Mouse (Mus musculus) spleen, postnatal 4 days (tissue): ENCODE measurements at regions not wholly inside any gene's neighbourhood (a gene's known extent, or its start where the extent isn't known, plus 50 kb on each side); places are given as distances from the start of the nearest gene placed in this dataset.

Source experiments
- DNase-seq, 2 experiments: peaks; one replicate each; pipeline ENCODE4 v3.0.0; 2022; ENCODE audit warnings: low spot score in 2 of 2

DNA sequence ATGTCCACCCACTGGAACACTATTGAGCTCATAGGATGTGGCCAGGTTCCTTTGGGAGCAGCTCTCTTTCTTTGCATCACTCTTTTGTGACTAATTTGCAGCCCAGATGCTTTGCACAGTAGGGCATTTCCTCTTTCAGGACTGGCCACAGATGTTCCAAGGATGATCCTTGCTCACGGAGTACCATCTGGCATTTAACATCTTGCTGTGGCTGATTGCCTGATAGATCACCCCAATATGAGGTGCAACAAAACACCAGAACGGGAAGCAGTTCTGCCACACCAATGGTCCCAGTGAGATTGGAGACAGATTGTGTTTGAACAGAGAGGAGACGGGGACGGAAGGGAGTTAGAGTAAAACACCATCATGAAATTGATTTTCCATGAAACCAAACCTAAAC, 423.0 kb downstream of the Rwdd3 start:
- no peak for DNase-seq

DNA sequence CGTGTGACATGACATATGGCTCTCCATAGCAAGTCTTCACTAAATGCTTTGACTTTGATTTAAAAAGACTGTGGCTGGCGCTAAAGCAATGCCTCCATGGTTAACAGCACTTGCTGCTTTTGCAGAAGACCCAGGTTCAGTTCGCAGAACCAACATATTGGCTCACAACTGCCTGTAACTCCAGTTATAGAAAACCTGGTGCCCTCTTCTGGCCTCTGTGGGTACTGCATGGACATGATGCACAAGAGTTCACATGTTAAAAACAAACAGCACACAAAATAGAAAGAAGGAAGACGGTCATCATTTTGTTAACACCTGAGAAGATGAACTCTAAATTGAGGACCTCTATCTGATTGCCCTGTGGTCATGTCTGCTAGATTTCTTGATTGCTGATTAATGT, 423.8 kb downstream of the Rwdd3 start:
- no peak for DNase-seq

- DNase-seq = no peak
Measured at GRCm38 (mm10) chr3:120733332-120733731, 438.2 kb downstream of the Rwdd3 start.

GRCm38 (mm10) chr3:120732391-120732790, 439.1 kb downstream of the Rwdd3 start:
- DNase-seq = no peak

GRCm38 (mm10) chr3:120731287-120731686, 440.2 kb downstream of the Rwdd3 start:
- no peak for DNase-seq

GRCm38 (mm10) chr3:120730225-120730624, 441.3 kb downstream of the Rwdd3 start:
- no peak for DNase-seq

- no peak for DNase-seq
Measured at GRCm38 (mm10) chr3:120729671-120730070, 441.8 kb downstream of the Rwdd3 start.

DNA sequence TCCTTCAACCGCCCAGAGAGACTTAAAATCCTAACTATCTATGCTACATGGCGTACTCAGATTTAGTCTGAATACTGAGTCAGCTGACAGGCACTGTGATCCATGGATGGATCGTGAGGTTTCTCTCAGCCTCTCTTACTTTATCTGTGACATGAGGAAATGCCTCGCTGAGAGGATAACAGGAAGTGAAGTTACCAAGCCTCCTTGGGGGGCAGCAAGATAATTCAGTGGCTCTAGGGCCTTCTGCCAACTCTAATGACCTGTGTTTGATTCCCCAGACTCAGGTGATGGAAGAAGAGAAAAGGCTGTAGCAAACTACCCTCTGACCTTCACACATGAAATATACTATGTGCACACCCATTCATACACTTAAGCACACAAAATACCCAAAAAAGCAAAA, 486.3 kb downstream of the Rwdd3 start:
- DNase-seq = no peak

DNA sequence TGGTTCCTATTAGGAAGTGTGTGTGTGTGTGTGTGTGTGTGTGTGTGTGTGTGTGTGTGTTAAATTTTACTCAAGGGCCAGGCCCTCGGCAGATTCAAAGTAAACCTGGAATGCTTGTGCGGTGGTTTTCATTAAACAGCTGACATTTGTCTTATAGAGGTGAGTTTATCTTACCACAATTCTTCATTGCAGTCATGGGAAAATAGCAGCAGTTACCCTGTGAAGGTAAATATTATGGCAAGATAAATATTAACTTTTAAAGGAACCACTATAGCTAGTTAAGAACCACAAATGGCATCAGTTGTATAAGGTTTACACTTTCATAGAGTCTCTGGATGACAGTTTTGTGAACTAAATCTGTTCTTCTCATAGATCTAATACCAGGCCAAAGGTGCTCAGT, 495.6 kb downstream of the Rwdd3 start:
- no peak for DNase-seq

DNA sequence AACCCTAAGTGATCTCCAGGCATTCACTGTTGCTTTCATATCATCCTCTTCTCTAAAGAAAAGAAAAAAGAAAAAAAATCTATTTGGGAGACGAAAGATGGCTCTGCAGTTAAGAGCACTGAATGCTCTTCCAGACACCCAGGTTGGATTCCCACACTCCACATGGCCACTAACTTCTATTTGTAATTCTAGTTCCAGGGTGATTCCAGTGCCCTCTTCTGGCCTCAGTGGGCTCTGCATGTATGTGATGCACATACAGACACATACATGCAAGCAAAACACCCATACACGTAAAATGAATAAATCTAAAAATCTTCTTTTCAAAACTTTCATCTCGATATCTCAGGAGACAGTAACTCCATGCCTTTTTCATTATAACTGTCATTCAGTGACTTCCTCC, 502.8 kb downstream of the Rwdd3 start:
- no peak for DNase-seq

GRCm38 (mm10) chr3:120662521-120662920, 509.0 kb downstream of the Rwdd3 start:
- DNase-seq = no peak

GRCm38 (mm10) chr3:120660776-120661175, 510.7 kb downstream of the Rwdd3 start:
- DNase-seq = no peak

GRCm38 (mm10) chr3:120649047-120649868, 522.2 kb downstream of the Rwdd3 start:
- no peak for DNase-seq

GRCm38 (mm10) chr3:120648391-120648790, 523.1 kb downstream of the Rwdd3 start:
- no peak for DNase-seq

GRCm38 (mm10) chr3:120636669-120637305, 534.7 kb downstream of the Rwdd3 start:
- DNase-seq = no peak

GRCm38 (mm10) chr3:120618358-120618757, 553.1 kb downstream of the Rwdd3 start:
- no peak for DNase-seq

GRCm38 (mm10) chr3:120594226-120594625, 577.3 kb downstream of the Rwdd3 start:
- DNase-seq = no peak

DNA sequence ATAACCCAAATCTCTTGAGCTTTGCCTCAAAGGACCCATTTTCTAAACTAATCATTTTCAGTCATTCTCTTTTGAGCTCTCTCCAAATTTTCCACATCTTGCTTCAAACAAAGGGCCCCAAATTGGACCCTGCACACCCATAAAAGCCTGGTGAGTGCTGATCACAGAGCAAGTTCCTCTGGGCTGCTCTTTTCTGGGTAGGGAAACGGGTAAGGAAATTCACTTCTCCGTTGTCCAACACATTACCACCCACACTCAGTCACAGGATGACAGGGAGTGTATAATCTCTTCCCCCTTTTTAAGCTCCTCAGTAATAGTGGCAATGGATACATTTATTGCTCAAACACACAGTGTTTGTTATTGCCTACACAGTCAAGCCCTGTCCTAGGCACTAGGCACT, 580.3 kb downstream of the Rwdd3 start:
- DNase-seq = no peak

GRCm38 (mm10) chr3:120570806-120571425, 600.6 kb downstream of the Rwdd3 start:
- DNase-seq = no peak

GRCm38 (mm10) chr3:120541556-120542476, 629.7 kb downstream of the Rwdd3 start:
- no peak for DNase-seq

- DNase-seq = no peak
Measured at GRCm38 (mm10) chr3:120533901-120534300, 637.6 kb downstream of the Rwdd3 start.
